Mouse (Mus musculus) MEL (cell line): ENCODE measurements around the gene Ctsw.

Experiments
- CHD1 ChIP-seq: IDR thresholded peaks from 2 replicates; pipeline ENCODE4 v1.6.1; 2012; ENCODE audit warnings: low read depth, mild to moderate bottlenecking, inconsistent platforms, low read length, improper control_type of control experiment
- CHD2 ChIP-seq: IDR thresholded peaks from 2 replicates; pipeline ENCODE4 v1.6.1; 2011; ENCODE audit warnings: low read length, improper control_type of control experiment
- CTCF ChIP-seq, 3 experiments: IDR thresholded peaks in 2 of 3; conservative IDR thresholded peaks in 1 of 3; 2 replicates each; pipeline ENCODE4 v1.5.1; 2011 to 2012; ENCODE audit warnings: low read length in 3 of 3, low read depth in 2 of 3, mild to moderate bottlenecking in 2 of 3, improper control_type of control experiment in 1 of 3, inconsistent platforms in 1 of 3, mixed read lengths in 1 of 3, moderate library complexity in 1 of 3; ENCODE audit not compliant: control insufficient read depth in 1 of 3, insufficient read depth in 1 of 3, poor library complexity in 1 of 3, severe bottlenecking in 1 of 3
- E2F4 ChIP-seq: IDR thresholded peaks from 2 replicates; pipeline ENCODE4 v1.6.1; 2011; ENCODE audit warnings: low read depth, low read length, improper control_type of control experiment, borderline replicate concordance
- JUND ChIP-seq: IDR thresholded peaks from 2 replicates; pipeline ENCODE4 v1.6.1; 2011; ENCODE audit warnings: low read depth, mild to moderate bottlenecking, improper control_type of control experiment, low read length
- MAZ ChIP-seq: IDR thresholded peaks from 2 replicates; pipeline ENCODE4 v1.6.1; 2012; ENCODE audit warnings: low read depth, mild to moderate bottlenecking, inconsistent platforms, low read length, improper control_type of control experiment
- MYC ChIP-seq: IDR thresholded peaks from 2 replicates; pipeline ENCODE4 v1.6.1; 2011; ENCODE audit warnings: low read depth, mild to moderate bottlenecking, low read length, improper control_type of control experiment, moderate library complexity
- POLR2A ChIP-seq, 2 experiments: IDR thresholded peaks; 2 replicates each; pipeline ENCODE4 v1.6.1; 2011 to 2012; ENCODE audit warnings: low read length in 2 of 2, mild to moderate bottlenecking in 2 of 2, control low read depth in 1 of 2, improper control_type of control experiment in 1 of 2, low read depth in 1 of 2, moderate library complexity in 1 of 2; ENCODE audit not compliant: control insufficient read depth in 1 of 2, insufficient read depth in 1 of 2, poor library complexity in 1 of 2
- POLR2AphosphoS2 ChIP-seq: IDR thresholded peaks from 2 replicates; pipeline ENCODE4 v1.6.1; 2011; ENCODE audit warnings: low read length, improper control_type of control experiment
- POLR2AphosphoS5 ChIP-seq: IDR thresholded peaks from 2 replicates; pipeline ENCODE4 v1.6.1; 2012; ENCODE audit warnings: low read depth, borderline replicate concordance, mild to moderate bottlenecking, inconsistent platforms, low read length, moderate library complexity, mixed read lengths
- RAD21 ChIP-seq: IDR thresholded peaks from 2 replicates; pipeline ENCODE4 v1.6.1; 2011; ENCODE audit warnings: mild to moderate bottlenecking, low read depth, low read length, improper control_type of control experiment
- SMC3 ChIP-seq: IDR thresholded peaks from 2 replicates; pipeline ENCODE4 v1.6.1; 2011; ENCODE audit warnings: low read depth, low read length, improper control_type of control experiment
- ZNF384 ChIP-seq: IDR thresholded peaks from 2 replicates; pipeline ENCODE4 v1.6.1; 2012; ENCODE audit warnings: low read depth, mild to moderate bottlenecking, inconsistent platforms, low read length, improper control_type of control experiment

- no peak for TF ChIP-seq E2F4
- no peak for TF ChIP-seq CHD2
- TF ChIP-seq CHD1, result no peak
- TF ChIP-seq POLR2A (IDR thresholded peaks at IDR 0.05; ENCODE audit: control insufficient read depth in 1 of 2, insufficient read depth in 1 of 2, low read depth in 1 of 2, low read length in 2 of 2, poor library complexity in 1 of 2), result no peak
- TF ChIP-seq CTCF (IDR thresholded peaks at IDR 0.05 in 2 of 3, conservative IDR thresholded peaks at IDR 0.05 in 1 of 3; ENCODE audit: control insufficient read depth in 1 of 3, insufficient read depth in 1 of 3, low read depth in 2 of 3, low read length in 3 of 3, poor library complexity in 1 of 3, severe bottlenecking in 1 of 3), result no peak
- no peak for TF ChIP-seq MYC
- TF ChIP-seq POLR2AphosphoS2, result no peak
- no peak for TF ChIP-seq MAZ
- TF ChIP-seq JUND, result no peak
- no peak for TF ChIP-seq ZNF384
- TF ChIP-seq SMC3, result no peak
- no peak for TF ChIP-seq POLR2AphosphoS5
- no peak for TF ChIP-seq RAD21
Measured at GRCm38 (mm10) chr19:5486286-5486685, 18.0 kb upstream of the Ctsw start.
